Mouse (Mus musculus): ENCODE measurements around the gene Nmral1. TPM values are rescaled to one million over a fixed set of nuclear protein-coding genes. Genes with fewer than 3 reads are reported as not detected.
"Not testable (repeated sequence)": the region's sequence is repeated elsewhere in the genome, so short reads cannot be mapped to it uniquely, and the experiment has no call there.

Gene Nmral1
- polyA plus RNA-seq, 1 experiment from 2014 or later = 30.9 TPM

GRCm38 (mm10) chr16:4722128-4722914, 3.2 kb upstream of the Nmral1 start:
- no peaks in the 10 kb centered on the region for H3K27me3 ChIP-seq
- TF ChIP-seq CTCF (IDR thresholded peaks at IDR 0.05) = no peak
- ChIA-PET CTCF (interaction anchor here (0.8 kb wide), 2 partner anchors 10 to 141 kb away, joined by 3 read pairs; no protein-coding TSS in a partner anchor), POLR2A (no interaction called here)
- in situ Hi-C loops (cut with MboI; ENCODE audit: low pct_unique_long_range_greater_than_20kb) = no loop called here
- DNase-seq (ENCODE audit: low read depth, low spot score) = no peak
- ATAC-seq = no peak

- CTCF ChIA-PET = interaction anchor here (1.2 kb wide), 1 partner anchor 9 kb away, joined by 5 read pairs; no protein-coding TSS in a partner anchor
- TF ChIP-seq CTCF (IDR thresholded peaks at IDR 0.05) = no peak
- POLR2A ChIA-PET = no interaction called here
- in situ Hi-C loops (cut with MboI; ENCODE audit: low pct_unique_long_range_greater_than_20kb) = loop anchor here (5.0 kb wide), 1 partner anchor 69 kb away; no protein-coding TSS in a partner anchor
- H3K27me3 ChIP-seq = no peaks in the 10 kb centered on the region
- DNase-seq (ENCODE audit: low read depth, low spot score) = no peak
- no peak for ATAC-seq
These were observed 1.3 kb downstream of the Nmral1 start for GRCm38 (mm10) chr16:4717866-4718265.

- DNase-seq (ENCODE audit: low read depth, low spot score) (no peak), ATAC-seq (no peak)
- ChIA-PET CTCF (interaction anchor here (1.3 to 1.6 kb wide), 2 partner anchors 29 to 47 kb away, joined by 3 to 4 read pairs; no protein-coding TSS in a partner anchor), POLR2A (no interaction called here)
- in situ Hi-C loops (cut with MboI; ENCODE audit: low pct_unique_long_range_greater_than_20kb) = no loop called here
- no peak for TF ChIP-seq CTCF (IDR thresholded peaks at IDR 0.05)
- no peaks in the 10 kb centered on the region for H3K27me3 ChIP-seq
These were observed 5.1 kb downstream of the Nmral1 start for GRCm38 (mm10) chr16:4713861-4714710.

GRCm38 (mm10) chr16:4711173-4711572, 8.0 kb downstream of the Nmral1 start:
- ChIA-PET POLR2A (no interaction called here), CTCF (no interaction called here)
- DNase-seq (ENCODE audit: low read depth, low spot score) (no peak), ATAC-seq (no peak)
- H3K27me3 ChIP-seq = no peaks in the 10 kb centered on the region
- in situ Hi-C loops (cut with MboI; ENCODE audit: low pct_unique_long_range_greater_than_20kb) = no loop called here
- TF ChIP-seq CTCF (IDR thresholded peaks at IDR 0.05) = no peak

- ChIA-PET CTCF (interaction anchor here (1.2 kb wide), 1 partner anchor 58 kb away, joined by 4 read pairs; no protein-coding TSS in a partner anchor), POLR2A (no interaction called here)
- no peak for TF ChIP-seq CTCF (IDR thresholded peaks at IDR 0.05)
- DNase-seq (ENCODE audit: low read depth, low spot score) (no peak), ATAC-seq (no peak)
- H3K27me3 ChIP-seq = no peaks in the 10 kb centered on the region
- in situ Hi-C loops (cut with MboI; ENCODE audit: low pct_unique_long_range_greater_than_20kb) = no loop called here
These were observed 13.6 kb downstream of the Nmral1 start for GRCm38 (mm10) chr16:4705541-4705940.

- in situ Hi-C loops (cut with MboI; ENCODE audit: low pct_unique_long_range_greater_than_20kb) = no loop called here
- ChIA-PET POLR2A (no interaction called here), CTCF (interaction anchor here (1.5 to 1.9 kb wide), 2 partner anchors 12 to 95 kb away, joined by 3 to 7 read pairs; no protein-coding TSS in a partner anchor)
- ATAC-seq = no peak
- TF ChIP-seq CTCF (IDR thresholded peaks at IDR 0.05) = no peak
- no peak for DNase-seq (ENCODE audit: low read depth, low spot score)
- H3K27me3 ChIP-seq = no peaks in the 10 kb centered on the region
These were observed 16.5 kb downstream of the Nmral1 start for GRCm38 (mm10) chr16:4702646-4703045.

- CTCF ChIA-PET = interaction anchor here (1.4 to 1.9 kb wide), 3 partner anchors 8 to 67 kb away, joined by 3 to 7 read pairs (median 5); no protein-coding TSS in a partner anchor
- no peaks in the 10 kb centered on the region for H3K27me3 ChIP-seq
- TF ChIP-seq CTCF (IDR thresholded peaks at IDR 0.05) = no peak
- in situ Hi-C loops (cut with MboI; ENCODE audit: low pct_unique_long_range_greater_than_20kb) = no loop called here
- POLR2A ChIA-PET = no interaction called here
- ATAC-seq (no peak), DNase-seq (ENCODE audit: low read depth, low spot score) (no peak)
These were observed 17.9 kb downstream of the Nmral1 start for GRCm38 (mm10) chr16:4701211-4701610.

GRCm38 (mm10) chr16:4689371-4689770, 29.8 kb downstream of the Nmral1 start:
- CTCF ChIA-PET = interaction anchor here (1.6 to 2.3 kb wide), 2 partner anchors 12 to 15 kb away, joined by 5 to 7 read pairs; no protein-coding TSS in a partner anchor
- DNase-seq (ENCODE audit: low read depth, low spot score); ATAC-seq; H3K27me3 ChIP-seq; POLR2A ChIA-PET: not testable (repeated sequence)
- in situ Hi-C loops (cut with MboI; ENCODE audit: low pct_unique_long_range_greater_than_20kb) = loop anchor here (25.0 kb wide), 1 partner anchor 448 kb away; the partner anchor contains the start of genes Ppl and Sec14l5

- no peak for DNase-seq (ENCODE audit: low read depth, low spot score)
- ATAC-seq = no peak
- ChIA-PET CTCF (interaction anchor here (1.2 kb wide), 1 partner anchor 28 kb away, joined by 3 read pairs; no protein-coding TSS in a partner anchor), POLR2A (no interaction called here)
- no peak for TF ChIP-seq CTCF (IDR thresholded peaks at IDR 0.05)
- no peaks in the 10 kb centered on the region for H3K27me3 ChIP-seq
- in situ Hi-C loops (cut with MboI; ENCODE audit: low pct_unique_long_range_greater_than_20kb) = loop anchor here (25.0 kb wide), 1 partner anchor 453 kb away; the partner anchor contains the start of genes Ppl and Sec14l5
These were observed 34.7 kb downstream of the Nmral1 start for GRCm38 (mm10) chr16:4684457-4684791.

Data from Patski (cell line).